Mouse (Mus musculus) heart, adult 2 months (tissue): ENCODE measurements around the gene Ctdspl.

Experiments
- CTCF ChIP-seq: fragments of 200-600 bp; IDR thresholded peaks from 2 replicates; pipeline ENCODE4 v1.8.1; 2022; ENCODE audit warnings: antibody characterized with exemption, mild to moderate bottlenecking, moderate library complexity
- EP300 ChIP-seq: fragments of 200-500 bp; IDR thresholded peaks from 2 replicates; pipeline ENCODE4 v1.6.1; 2011; ENCODE audit warnings: low read depth, low read length, control low read depth; ENCODE audit not compliant: insufficient read depth
- POLR2A ChIP-seq: fragments of 200-500 bp; IDR thresholded peaks from 2 replicates; pipeline ENCODE4 v1.6.1; 2011; ENCODE audit warnings: mild to moderate bottlenecking, low read depth, low read length, control low read depth; ENCODE audit not compliant: insufficient read depth

GRCm38 (mm10) chr9:119053964-119054576 lies 127.8 kb downstream of the Ctdspl start:
- TF ChIP-seq EP300 (no peak), CTCF (no peak), POLR2A (no peak)
